Mouse (Mus musculus) kidney, embryonic 15.5 days (tissue): ENCODE data around the gene Vezf1. TPM values are rescaled to one million over a fixed set of nuclear protein-coding genes. Genes with fewer than 3 reads are reported as not detected.

Source experiments
- ATAC-seq: fragments of 200-750 bp; cut with Nextera tagmentation; replicated peaks from 2 replicates; pipeline ENCODE4 v1.8.0; 2017; ENCODE audit warnings: moderate TSS enrichment; ENCODE audit not compliant: low FRiP score
- H3K27ac ChIP-seq: fragments of 300-500 bp; sonication (generic); 2 replicates; pipeline ENCODE4 v1.5.1; 2015; ENCODE audit warnings: mild to moderate bottlenecking, inconsistent platforms
- H3K27me3 ChIP-seq: fragments of 300-500 bp; sonication (generic); 2 replicates; pipeline ENCODE4 v1.6.1; 2015; ENCODE audit warnings: inconsistent platforms
- H3K36me3 ChIP-seq: fragments of 300-500 bp; sonication (generic); 2 replicates; pipeline ENCODE4 v1.6.1; 2015; ENCODE audit warnings: inconsistent platforms
- H3K4me1 ChIP-seq: fragments of 300-500 bp; sonication (generic); 2 replicates; pipeline ENCODE4 v1.6.1; 2015; ENCODE audit warnings: inconsistent platforms
- H3K4me2 ChIP-seq: fragments of 300-500 bp; sonication (generic); 2 replicates; pipeline ENCODE4 v1.6.1; 2015; ENCODE audit warnings: moderate library complexity, mild to moderate bottlenecking, inconsistent platforms
- H3K4me3 ChIP-seq: fragments of 300-500 bp; sonication (generic); replicated peaks from 2 replicates; pipeline ENCODE4 v1.5.1; 2015; ENCODE audit warnings: mild to moderate bottlenecking, inconsistent platforms
- H3K9ac ChIP-seq: fragments of 300-500 bp; sonication (generic); 2 replicates; pipeline ENCODE4 v1.6.1; 2015; ENCODE audit warnings: mild to moderate bottlenecking, inconsistent platforms
- H3K9me3 ChIP-seq: fragments of 300-500 bp; sonication (generic); replicated peaks from 2 replicates; pipeline ENCODE4 v1.6.1; 2016; ENCODE audit warnings: inconsistent platforms
- WGBS: fragments of 180-500 bp; shearing (Covaris S2); methylation state at CpG from one replicate; pipeline ENCODE4 v1.1.7; 2015; ENCODE audit warnings: mixed read lengths; 5-methylcytosine and 5-hydroxymethylcytosine counted together
- polyA plus RNA-seq: library from polyadenylated mRNA; unstranded; fragments of >200 nt; fragmentation: Nextera tagmentation; extraction: Ambion mirVana; gene quantifications from 2 replicates; pipeline ENCODE4 v1.2.1, GENCODE M21; 2015

Vezf1 gene
- polyA plus RNA-seq, 1 experiment from 2014 or later, result 42.8 TPM

DNA sequence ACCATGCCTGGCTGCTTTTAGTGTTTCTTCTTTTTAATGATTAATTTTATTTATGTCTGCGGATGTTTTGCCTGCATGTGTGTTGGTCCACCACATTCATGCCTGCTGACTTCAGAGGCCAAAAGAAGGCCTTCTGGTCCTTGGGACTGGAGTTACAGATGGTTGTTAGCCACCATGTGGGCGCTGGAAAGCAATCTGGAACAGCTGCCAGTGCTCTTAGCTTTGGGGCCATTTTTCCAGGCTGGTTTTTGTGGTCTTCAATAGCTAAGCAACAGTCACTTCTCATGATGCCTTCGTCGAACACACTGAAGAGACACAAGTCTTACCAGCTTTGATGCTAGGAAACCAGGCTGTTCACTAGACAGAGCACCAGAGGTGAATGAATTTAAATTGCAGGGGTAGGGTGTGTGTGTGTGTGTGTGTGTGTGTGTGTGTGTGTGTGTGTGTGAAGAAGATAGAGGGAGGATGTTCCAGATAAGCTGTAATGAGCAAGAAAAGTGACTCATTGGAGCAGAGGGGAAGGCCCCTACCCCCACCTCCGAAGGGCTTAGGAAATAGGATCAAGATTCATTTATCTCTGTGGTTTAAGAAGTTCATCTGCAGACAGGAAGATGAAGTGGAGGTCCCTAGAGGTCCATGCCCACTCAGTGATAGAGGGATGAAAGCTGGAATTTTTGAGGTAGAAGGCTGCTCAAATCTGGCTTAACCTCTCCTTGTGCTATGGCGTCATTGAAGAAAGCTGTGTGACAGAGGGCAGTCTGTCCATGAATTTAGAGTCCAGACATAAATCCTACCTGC is 37.6 kb downstream of the Vezf1 start:
- Histone ChIP-seq H3K27ac (no peak overlapping the region), H3K36me3 (no peaks in the 10 kb centered on the region), H3K4me2 (no peak overlapping the region), H3K27me3 (no peaks in the 10 kb centered on the region), H3K4me1 (peaks cover 37% of the 10 kb centered on the region), H3K4me3 (no peak overlapping the region), H3K9me3 (no peaks in the 10 kb centered on the region), H3K9ac (no peak overlapping the region)
- WGBS, result 71% methylated on average over 6 of the region's 6 CpGs
- no peak for ATAC-seq

DNA sequence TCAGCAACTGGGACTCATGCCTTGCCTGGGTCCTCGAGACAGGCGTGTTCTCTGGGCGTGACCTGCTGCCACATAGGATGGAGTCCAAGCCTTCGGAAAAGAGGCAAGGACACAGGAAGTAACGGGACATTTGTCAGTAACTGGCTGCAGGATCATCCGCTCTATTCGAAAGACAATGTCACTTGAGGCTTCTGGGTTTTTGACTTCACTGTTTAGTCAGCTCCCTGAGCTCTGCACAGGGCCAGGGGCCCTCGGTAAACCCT is 38.1 kb downstream of the Vezf1 start:
- no peaks in the 10 kb centered on the region for H3K36me3 ChIP-seq
- 61% methylated on average over 8 of the region's 8 CpGs for WGBS
- H3K4me3 ChIP-seq, result no peak overlapping the region
- no peaks in the 10 kb centered on the region for H3K9me3 ChIP-seq
- no peaks in the 10 kb centered on the region for H3K27me3 ChIP-seq
- no peak overlapping the region for H3K9ac ChIP-seq
- peaks cover 33% of the 10 kb centered on the region for H3K4me1 ChIP-seq
- H3K4me2 ChIP-seq, result no peak overlapping the region
- no peak overlapping the region for H3K27ac ChIP-seq
- ATAC-seq, result no peak

DNA sequence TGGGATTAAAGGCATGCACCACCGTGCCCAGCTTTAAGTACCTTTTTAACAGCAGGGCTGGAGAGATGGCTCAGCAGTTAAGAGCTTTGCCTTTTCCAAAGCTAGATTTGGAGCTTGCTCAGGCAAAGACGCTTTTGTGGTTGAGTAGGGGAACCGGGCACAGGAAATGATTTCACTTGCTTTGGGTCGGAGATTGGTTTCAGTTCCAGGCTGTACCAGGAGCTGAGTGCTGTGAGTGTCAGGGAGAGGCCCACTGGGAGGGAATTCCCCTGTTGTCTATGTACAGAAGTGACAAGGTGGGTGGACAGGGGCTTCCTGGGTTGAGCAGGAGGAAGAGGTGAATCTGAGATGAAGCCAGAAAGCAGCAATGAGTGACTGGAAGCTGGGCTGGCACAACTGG is 39.3 kb downstream of the Vezf1 start:
- no peak overlapping the region for H3K4me2 ChIP-seq
- no peak overlapping the region for H3K4me3 ChIP-seq
- H3K27me3 ChIP-seq, result no peaks in the 10 kb centered on the region
- no peaks in the 10 kb centered on the region for H3K36me3 ChIP-seq
- no peak for ATAC-seq
- no peak overlapping the region for H3K9ac ChIP-seq
- 63% methylated on average over 4 of the region's 4 CpGs for WGBS
- H3K27ac ChIP-seq, result no peak overlapping the region
- no peaks in the 10 kb centered on the region for H3K9me3 ChIP-seq
- peaks cover 33% of the 10 kb centered on the region for H3K4me1 ChIP-seq

DNA sequence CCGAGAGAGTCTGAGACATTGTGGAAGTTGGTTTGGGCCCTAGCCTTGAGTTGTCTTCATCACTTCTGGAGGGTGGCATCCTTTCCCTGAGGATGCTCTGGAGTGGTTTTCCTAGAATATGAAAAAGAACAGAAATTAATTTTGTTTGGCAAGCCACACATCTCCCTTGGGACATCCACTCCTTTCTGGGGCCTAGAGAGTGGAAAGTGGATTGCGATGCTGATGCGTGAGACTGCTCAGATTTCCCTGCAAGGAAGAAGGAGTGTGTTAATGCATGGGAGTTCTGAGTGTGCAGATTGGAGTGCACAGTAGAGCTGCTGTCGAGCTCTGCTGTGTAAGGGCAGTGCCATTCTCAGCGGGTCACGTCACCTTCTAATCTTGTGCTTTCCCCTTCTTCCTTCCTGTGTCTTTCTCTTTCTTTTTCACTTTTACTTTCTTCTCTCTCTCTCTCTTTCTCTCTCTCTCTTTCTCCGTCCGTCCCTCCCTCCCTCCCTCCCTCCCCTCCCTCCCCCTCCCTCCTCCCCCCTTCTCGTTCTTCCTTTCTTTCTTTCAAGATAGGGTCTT is 42.0 kb downstream of the Vezf1 start:
- 55% methylated on average over 9 of the region's 9 CpGs for WGBS
- Histone ChIP-seq H3K4me1 (peaks cover 54% of the 10 kb centered on the region), H3K4me2 (no peak overlapping the region), H3K27ac (no peak overlapping the region), H3K9ac (no peak overlapping the region), H3K27me3 (no peaks in the 10 kb centered on the region), H3K4me3 (no peak overlapping the region), H3K36me3 (no peaks in the 10 kb centered on the region), H3K9me3 (no peaks in the 10 kb centered on the region)
- ATAC-seq, result no peak

DNA sequence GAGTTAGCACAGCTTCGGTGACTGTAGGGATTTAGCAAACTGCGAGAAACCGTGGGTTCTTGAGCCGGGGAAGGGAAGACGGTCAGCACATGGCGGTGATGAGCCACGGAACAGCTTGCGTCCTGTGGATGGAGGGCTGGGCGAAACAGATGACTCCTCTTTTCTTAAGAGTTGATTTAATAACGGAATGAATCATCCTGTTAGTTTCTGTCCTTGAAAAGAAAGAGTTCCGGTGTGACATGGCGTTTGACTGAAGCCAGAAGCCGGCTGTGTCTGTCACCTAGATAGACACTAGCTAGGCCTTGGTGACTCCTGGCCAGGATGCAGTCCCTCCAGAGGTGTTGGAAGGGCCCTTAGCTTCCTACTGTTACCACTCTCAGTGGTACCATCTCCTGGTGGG is 44.0 kb downstream of the Vezf1 start:
- H3K4me2 ChIP-seq, result no peak overlapping the region
- H3K27ac ChIP-seq, result no peak overlapping the region
- no peaks in the 10 kb centered on the region for H3K27me3 ChIP-seq
- H3K9ac ChIP-seq, result no peak overlapping the region
- H3K4me1 ChIP-seq, result peaks cover 53% of the 10 kb centered on the region
- WGBS, result 65% methylated on average over 13 of the region's 13 CpGs
- no peaks in the 10 kb centered on the region for H3K9me3 ChIP-seq
- no peaks in the 10 kb centered on the region for H3K36me3 ChIP-seq
- ATAC-seq, result no peak
- H3K4me3 ChIP-seq, result no peak overlapping the region

DNA sequence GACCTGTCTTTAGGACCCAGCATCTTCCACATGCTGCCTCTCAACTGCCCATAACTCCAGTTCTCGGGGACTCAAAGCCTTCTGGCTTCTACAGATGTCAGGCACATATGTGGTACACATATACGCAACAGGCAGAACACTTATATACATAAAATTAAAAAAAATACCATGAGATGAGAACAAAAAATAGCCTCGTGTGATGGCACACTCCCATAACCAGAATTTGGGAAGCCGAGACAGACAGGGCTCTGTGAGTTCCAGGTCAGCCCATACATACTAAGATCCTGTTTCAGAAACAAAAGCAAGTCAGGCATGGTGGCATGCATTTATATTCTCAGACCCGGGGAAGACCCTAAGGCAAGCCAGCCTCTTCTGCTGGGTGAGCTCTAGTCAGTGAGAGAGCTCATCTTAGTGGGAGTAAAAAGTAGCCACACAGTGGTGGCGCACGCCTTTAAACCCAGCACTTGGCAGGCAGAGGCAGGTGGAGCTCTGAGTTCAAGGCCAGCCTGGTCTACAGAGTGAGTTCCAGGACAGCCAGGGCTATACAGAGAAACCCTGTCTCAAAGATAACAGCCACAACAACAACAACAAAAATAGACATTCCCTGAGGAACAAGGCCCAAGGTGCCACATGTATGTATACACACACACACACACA is 44.7 kb downstream of the Vezf1 start:
- Histone ChIP-seq H3K4me3 (no peak overlapping the region), H3K4me2 (no peak overlapping the region), H3K9ac (no peak overlapping the region), H3K9me3 (no peaks in the 10 kb centered on the region), H3K36me3 (no peaks in the 10 kb centered on the region), H3K27me3 (no peaks in the 10 kb centered on the region), H3K4me1 (peaks cover 55% of the 10 kb centered on the region), H3K27ac (no peak overlapping the region)
- no peak for ATAC-seq
- WGBS, result 81% methylated on average over 7 of the region's 7 CpGs

DNA sequence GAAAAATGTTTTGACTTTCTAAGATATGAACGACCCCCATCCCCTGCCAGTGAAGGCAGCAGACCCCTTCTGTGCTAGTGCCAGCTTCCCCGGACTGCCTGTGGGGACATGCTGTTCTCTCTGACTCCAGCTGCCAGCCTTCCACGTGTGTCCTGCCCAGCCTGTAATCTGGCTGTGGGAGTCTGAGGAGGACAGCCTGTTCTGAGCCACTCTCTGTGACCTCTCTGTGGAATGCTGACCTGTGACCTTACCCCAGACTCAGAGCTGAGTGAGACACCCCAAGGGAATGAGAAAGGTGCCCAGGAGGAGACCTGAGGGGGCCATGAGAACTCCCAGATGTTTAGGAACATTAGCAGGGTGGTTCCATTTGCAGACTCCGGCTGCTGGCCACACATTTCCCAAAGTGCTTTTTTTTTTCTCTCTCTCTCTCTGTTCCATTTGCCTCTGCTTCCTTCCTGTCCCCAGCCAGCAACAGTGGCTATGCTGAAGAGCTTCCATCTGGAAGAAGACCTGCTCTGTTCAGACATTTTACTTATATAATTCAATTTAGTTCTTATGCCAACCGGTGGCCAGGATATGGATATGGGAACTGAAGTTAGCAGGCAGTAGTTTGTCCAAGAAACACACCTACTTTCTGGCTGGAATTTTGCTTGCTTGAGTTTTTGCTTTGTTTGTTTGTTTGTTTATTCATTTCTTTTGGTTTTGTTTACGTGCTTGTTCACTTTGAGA is 45.6 kb downstream of the Vezf1 start:
- Histone ChIP-seq H3K4me1 (peaks cover 62% of the 10 kb centered on the region), H3K27ac (peak overlapping the region; percentile 41), H3K27me3 (no peaks in the 10 kb centered on the region), H3K36me3 (no peaks in the 10 kb centered on the region), H3K4me2 (no peak overlapping the region), H3K9me3 (no peaks in the 10 kb centered on the region), H3K9ac (no peak overlapping the region), H3K4me3 (no peak overlapping the region)
- WGBS, result 51% methylated on average over 6 of the region's 6 CpGs
- no peak for ATAC-seq

DNA sequence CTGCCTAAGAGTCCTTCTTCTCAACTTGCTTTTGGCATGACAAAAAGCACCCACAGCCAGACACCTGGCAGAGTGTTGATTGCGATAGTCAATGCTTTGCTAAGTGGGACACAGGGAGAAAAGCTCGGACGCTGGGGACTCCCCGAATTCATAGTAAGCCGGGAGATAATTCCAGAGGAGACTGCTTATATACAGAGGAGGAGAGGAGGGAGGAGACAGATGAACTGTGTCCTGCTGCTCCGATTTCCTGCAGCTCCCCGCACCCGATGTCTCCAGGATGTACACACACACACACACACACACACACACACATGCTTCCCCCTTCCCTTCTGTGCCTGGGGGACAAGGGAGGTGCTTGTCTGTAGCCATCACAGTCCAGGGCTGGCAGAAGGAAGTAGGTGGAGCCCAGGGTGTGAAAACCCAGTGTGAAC is 46.8 kb downstream of the Vezf1 start:
- 19% methylated on average over 8 of the region's 8 CpGs for WGBS
- H3K4me2 ChIP-seq, result 0 out of 2 replicates have a peak overlapping the region, but pooled peaks have one; percentile 17
- no peaks in the 10 kb centered on the region for H3K27me3 ChIP-seq
- H3K4me1 ChIP-seq, result peaks cover 70% of the 10 kb centered on the region
- 0 out of 2 replicates have a peak overlapping the region, but pooled peaks have one; percentile 1 for H3K9ac ChIP-seq
- H3K9me3 ChIP-seq, result no peaks in the 10 kb centered on the region
- H3K4me3 ChIP-seq, result no peak overlapping the region
- H3K36me3 ChIP-seq, result no peaks in the 10 kb centered on the region
- H3K27ac ChIP-seq, result peak overlapping the region; percentile 74
- peak; percentile 30; the same call in 1 of the 2 replicates for ATAC-seq

DNA sequence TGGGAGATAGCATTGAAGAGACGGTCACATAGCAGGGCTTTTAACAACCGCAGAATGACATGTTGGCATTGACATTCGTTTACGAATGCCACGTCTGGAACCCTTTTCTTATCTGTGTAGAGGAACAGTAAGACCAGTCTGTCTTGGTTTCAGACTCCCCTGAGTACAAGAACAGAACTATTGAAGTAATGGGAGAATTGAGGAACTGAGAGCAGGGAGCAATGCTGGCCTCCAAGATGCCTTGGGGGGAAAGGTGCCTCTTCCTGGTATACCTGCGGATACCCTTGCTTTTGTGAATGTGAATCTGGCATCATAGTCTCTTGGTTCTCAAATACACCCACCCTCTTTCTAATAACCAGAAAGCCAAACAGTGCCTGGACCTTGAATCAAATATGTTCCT is 48.5 kb downstream of the Vezf1 start:
- Histone ChIP-seq H3K4me3 (no peak overlapping the region), H3K4me1 (peaks cover 66% of the 10 kb centered on the region), H3K9ac (no peak overlapping the region), H3K27me3 (no peaks in the 10 kb centered on the region), H3K4me2 (no peak overlapping the region), H3K36me3 (no peaks in the 10 kb centered on the region), H3K9me3 (no peaks in the 10 kb centered on the region), H3K27ac (no peak overlapping the region)
- 88% methylated on average over 6 of the region's 6 CpGs for WGBS
- ATAC-seq, result no peak

DNA sequence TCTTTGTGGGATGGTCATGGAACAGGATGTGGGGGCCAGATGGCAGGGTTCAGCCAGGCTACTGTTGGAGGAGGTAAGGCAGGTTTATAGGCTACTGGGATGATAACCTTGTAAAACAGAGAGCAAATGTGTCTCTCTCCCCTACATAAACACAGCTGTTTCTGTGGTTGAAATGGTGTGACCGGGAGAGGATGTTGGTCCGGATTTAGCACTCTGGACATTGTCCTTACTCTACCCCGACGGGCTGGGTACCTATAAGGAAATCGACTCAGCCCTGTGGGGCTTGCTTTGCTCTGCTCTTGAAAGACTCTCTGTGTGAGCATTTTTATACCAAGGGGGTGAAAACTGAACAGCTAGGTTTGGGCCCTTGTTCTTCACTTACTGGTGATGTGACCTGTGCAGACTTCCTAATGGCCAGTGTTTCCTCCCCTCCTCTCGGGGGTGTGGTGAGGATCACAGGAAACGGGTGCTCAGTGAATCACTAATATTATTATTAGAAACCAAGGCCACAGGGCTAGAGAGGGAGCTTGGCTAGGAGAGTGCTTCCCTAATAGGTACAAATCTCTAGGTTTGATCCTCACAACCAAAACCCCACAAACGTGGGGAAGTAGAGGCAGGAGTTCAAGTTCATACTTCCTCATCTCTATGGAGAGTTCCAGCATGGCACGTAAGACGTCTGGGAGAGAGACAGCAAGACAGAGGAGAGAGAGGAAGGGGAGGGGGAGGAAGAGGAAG is 49.4 kb downstream of the Vezf1 start:
- no peak overlapping the region for H3K9ac ChIP-seq
- 27% methylated on average over 10 of the region's 10 CpGs for WGBS
- no peaks in the 10 kb centered on the region for H3K9me3 ChIP-seq
- H3K36me3 ChIP-seq, result 0 out of 2 replicates have a peak, but pooled peaks cover 3% of the 10 kb centered on the region
- peak overlapping the region; percentile 67 for H3K27ac ChIP-seq
- ATAC-seq, result no peak
- H3K4me1 ChIP-seq, result peaks cover 71% of the 10 kb centered on the region
- no peak overlapping the region for H3K4me3 ChIP-seq
- H3K27me3 ChIP-seq, result no peaks in the 10 kb centered on the region
- H3K4me2 ChIP-seq, result no peak overlapping the region; the same call in 1 of the 2 replicates

DNA sequence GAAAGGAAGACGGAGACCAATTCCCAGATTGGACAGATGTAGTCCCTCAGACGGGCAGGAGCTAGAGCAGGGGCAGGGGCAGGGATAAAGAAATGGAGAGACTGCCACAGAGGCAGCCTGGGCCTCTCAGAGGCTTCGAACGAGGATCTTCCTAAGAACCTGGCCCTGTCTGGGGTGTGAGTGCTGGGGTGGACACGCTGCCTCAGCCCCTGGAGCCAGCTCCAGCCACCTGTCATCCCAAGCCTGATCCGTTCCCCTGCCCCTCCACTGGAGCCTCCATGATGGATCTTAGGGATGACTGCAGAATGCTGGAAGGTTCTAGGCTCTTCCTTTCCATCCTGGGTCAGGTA is 50.0 kb downstream of the Vezf1 start:
- H3K4me1 ChIP-seq, result peaks cover 70% of the 10 kb centered on the region
- H3K4me2 ChIP-seq, result no peak overlapping the region; the same call in 1 of the 2 replicates
- peak overlapping the region; percentile 67 for H3K27ac ChIP-seq
- WGBS, result 29% methylated on average over 6 of the region's 6 CpGs
- H3K36me3 ChIP-seq, result 0 out of 2 replicates have a peak, but pooled peaks cover 3% of the 10 kb centered on the region
- ATAC-seq, result no peak
- no peak overlapping the region for H3K4me3 ChIP-seq
- H3K27me3 ChIP-seq, result no peaks in the 10 kb centered on the region
- no peak overlapping the region for H3K9ac ChIP-seq
- H3K9me3 ChIP-seq, result no peaks in the 10 kb centered on the region
